Mouse (Mus musculus) spleen, embryonic (tissue): ENCODE results near the gene Nhej1.

Source experiments
- CTCF ChIA-PET: fragments of 350-600 bp; sonication (Branson Sonifier 250); formaldehyde crosslinking; loops from one replicate; lab custom pipeline; 2022; lab: Charles Lee

Nhej1 gene

DNA sequence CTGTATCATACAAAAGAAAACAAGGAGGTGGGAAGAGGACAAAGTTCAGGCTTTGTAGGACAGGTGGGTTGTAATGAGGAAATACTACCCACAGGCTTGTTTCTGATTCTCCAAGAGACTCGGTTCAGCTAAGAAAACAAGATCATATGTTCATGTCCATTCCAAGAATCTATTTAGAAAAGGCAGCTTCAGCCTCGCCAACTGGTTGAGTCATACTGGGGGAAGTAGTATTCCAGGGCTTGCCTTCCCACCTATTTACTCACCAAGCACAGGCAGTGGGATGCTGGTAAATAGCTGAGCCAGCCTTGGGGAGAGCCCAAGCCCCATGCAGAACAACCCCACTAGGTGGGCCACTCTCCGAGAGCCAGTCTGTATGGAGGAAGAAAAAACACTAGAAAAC, 3.6 kb upstream of the Nhej1 start:
- CTCF ChIA-PET = no interaction called here

DNA sequence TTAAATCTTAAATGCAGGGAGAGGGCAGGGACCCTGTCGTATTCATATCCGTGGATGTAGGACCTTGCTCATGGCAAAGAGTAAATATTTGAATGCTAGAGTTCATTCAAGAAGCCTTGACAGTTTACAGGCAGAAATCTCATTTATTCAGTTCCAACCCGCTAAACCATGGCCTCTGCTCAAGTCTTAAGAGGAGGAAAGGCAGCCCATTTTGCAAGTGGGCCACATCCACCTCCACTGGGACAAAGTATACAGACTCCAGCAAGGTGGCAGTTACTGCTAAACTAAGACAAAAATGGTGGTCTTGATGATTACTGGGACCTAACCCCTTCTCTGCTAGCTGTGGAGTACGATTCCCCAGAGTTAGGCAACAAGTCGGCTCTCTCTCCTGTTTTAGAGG, 418 bp upstream of the Nhej1 start:
- CTCF ChIA-PET = interaction anchor here (0.6 kb wide), 1 partner anchor 227 kb away, joined by 4 read pairs; no protein-coding TSS in a partner anchor

DNA sequence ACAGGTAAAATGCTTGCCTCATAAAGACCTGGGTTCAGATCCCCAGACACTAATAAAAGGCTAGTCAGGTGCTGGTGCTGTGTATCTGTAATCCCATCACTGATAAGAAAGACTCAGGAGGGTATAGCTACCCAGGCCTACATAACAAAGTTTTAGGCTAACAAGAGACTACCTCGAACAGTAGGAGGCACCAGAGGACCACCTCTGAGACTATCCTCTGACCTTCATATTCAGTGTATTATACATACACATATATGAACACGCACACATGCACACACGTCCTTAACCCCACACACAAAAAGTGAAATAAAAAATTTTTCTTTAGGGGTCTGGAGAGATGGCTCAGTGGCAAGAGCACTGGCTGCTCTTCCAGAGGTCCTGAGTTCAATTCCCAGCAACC, 2.8 kb downstream of the Nhej1 start:
- CTCF ChIA-PET = no interaction called here

DNA sequence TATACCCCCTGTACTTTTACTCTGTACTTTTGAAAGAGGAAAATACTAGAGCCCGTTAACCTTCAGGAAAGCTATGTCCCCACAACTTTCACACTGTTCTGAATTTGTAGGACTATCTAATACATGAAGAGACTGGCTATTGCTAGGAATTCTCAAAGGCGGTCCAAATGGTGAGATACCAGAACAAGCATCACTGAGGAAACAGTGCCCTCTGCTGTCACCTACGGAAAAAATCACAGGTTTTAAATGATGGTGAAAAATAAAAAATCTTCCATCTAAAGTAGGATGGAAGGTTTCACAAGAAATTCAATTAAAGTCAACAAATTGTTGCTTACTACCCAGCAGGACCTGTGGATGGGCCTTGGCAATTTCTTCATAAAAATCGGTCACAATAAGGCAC, 72.9 kb downstream of the Nhej1 start:
- CTCF ChIA-PET = no interaction called here

DNA sequence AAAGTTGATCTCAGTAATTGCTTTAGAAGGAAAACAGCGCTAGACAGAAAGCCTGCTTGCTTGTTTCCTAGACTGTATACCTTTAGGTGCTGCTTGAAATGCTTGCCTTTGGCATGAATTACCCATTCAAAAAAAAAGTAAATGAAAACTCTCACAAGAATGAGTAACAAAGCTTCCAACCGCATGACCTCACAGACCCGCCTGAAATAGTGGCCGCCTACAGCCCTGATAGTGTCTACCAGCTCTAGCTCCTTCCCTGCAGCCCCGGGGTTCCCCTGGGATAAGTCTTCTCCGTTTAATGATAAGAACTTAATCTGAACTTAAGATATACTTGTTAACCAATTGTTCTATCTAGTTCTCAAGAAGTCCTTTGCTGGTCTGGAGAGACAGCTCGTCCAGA, 73.6 kb downstream of the Nhej1 start:
- CTCF ChIA-PET = interaction anchor here (0.5 to 0.7 kb wide), 2 partner anchors 9 to 235 kb away, joined by 3 to 4 read pairs; no protein-coding TSS in a partner anchor

DNA sequence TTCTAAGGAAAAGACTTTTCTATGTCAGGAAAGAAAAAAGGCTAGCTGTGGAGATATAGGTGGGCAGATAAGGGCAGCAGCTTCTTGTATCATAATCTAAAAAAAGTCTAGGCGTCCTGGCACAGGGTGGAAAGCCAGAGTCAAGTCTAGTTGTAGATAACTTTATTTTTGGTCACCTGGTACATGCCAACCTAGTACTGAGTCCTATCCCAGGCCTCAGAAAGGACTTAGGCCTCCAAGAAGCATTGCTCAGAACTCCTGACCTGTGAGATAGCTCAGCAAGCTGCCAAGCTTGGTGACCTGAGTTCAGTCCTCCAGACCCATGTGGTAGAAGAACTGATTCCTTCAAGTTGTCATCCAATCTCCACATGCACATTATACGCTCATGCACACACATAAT, 76.4 kb downstream of the Nhej1 start:
- CTCF ChIA-PET = no interaction called here

DNA sequence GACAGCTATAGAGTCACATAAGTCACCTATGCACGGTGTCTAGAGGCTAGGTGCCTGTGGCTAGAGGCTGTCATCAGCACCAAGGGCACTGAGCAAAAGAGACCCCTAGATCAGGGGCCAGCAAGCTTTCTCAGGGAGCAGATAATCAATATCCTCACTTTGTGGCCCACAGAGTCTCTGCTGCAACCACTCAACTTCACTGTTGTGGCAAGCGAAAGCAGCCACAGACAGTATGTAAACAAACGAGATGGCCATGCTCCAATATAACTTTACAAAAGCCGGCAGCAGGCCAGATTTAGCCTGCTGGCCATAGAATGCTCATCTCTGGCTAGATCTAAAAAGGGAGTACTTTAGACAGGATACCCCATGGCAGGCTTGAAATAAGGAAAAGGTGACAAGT, 77.0 kb downstream of the Nhej1 start:
- CTCF ChIA-PET = interaction anchor here (0.5 kb wide), 1 partner anchor 96 kb away, joined by 8 read pairs; no protein-coding TSS in a partner anchor

DNA sequence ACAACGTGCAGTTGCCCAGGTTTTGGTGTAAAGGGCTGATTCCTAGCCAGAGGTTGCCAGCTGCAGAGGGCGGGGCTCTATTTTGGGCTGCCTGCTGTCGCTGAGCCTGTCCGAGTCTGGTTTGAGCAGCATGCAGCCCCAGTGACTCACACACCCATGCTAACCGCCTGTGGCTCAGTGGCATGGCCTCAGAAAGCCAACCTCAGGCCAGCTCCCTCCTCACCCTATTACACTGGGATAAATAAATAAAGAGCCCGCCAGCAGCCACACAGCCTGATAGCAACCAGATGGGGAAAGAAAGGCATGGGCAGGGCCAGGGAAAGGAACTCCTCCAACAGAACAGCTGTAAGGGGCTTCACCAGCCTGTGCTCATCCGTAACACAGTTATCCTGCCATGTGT, 84.6 kb downstream of the Nhej1 start:
- CTCF ChIA-PET = no interaction called here

DNA sequence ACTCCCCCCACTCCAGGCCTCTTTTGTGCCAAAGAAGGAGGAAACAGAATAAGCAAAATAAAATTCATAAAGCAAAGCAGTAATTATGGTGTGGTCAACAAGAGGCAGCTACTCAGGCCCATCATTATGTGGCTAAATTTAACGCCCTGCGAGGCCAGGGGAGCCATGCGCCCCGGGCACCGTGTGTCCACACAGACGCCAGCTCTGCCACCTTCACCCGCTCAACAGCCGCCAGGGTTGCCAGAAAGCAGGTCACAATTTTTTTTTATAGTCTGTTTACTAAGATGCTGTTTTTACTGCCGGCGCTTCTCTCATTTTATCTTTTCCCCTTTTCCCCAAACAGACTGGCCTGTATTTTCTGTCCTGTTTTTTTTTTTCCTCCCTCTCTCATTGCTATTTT, 93.0 kb downstream of the Nhej1 start:
- CTCF ChIA-PET = interaction anchor here (0.6 kb wide), 1 partner anchor 11 kb away, joined by 3 read pairs; no protein-coding TSS in a partner anchor

DNA sequence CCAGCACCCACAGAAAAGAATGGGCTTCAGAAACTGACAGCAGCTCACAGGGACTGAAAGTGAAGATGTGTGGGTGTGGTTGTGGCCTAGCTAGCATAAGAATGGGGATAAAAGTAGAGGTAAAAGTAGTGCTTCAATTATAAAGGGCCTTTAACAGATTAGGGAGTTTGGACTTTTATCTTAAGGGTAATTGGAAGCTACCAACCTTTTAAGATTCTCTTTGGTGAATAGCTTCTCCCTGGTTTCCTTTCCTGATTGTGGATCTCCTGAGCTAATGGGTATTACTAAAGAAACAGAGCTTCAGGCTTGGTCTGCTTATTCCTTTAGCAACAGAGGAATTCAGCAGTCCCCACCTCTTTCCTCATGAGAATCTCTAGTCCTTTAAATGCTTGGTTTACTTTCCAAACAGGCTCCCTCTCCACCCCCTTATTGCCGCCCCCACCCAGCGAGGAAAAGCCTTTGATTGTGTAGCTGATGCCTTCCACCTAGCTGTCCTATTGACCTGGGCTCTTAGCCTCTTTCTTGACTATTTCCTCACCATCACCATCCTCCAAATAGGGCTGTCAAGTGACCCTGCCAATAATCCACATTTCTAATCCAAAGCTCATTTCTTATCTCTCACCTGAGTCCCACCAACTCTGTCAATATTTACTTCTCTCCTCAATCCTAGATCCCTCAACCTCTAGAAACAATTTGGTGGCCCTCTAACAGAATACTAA, 97.8 kb downstream of the Nhej1 start:
- CTCF ChIA-PET = no interaction called here

DNA sequence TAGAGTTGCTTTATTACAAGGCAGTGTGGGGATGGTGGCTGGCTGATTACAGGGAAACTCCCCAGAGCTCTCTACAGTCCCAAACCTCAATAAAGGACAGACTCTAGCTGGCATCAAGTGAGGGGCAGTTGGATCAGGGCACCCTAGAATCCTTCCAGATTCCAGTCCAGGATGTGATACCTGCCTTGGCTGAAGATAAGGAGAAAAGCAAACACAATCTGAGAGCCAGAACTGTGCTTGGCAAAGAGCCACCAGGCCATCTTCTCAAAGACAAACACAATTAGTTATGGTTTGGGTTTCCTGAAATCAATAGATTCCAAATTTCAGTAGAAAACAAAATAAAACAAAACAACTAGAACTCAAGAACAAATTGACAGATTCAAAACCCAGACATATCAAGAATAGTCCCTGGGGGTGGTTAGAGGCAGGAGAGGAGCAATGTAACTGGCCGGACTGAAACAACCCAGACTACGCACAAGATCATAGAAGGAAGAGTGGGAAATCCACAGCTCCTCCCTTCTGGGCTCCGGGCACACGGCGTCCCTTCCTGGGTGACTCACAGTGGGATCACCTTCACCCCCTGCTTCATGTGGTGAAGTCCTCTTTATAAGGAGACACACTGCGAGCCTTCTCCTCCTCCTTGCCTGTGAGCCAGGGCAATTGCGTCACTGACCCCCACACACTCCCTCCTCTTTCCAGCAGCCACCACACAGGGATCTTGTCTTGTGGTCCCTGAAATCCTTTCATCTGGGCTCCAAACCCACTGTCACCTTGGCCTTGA, 100.4 kb downstream of the Nhej1 start:
- CTCF ChIA-PET = no interaction called here

DNA sequence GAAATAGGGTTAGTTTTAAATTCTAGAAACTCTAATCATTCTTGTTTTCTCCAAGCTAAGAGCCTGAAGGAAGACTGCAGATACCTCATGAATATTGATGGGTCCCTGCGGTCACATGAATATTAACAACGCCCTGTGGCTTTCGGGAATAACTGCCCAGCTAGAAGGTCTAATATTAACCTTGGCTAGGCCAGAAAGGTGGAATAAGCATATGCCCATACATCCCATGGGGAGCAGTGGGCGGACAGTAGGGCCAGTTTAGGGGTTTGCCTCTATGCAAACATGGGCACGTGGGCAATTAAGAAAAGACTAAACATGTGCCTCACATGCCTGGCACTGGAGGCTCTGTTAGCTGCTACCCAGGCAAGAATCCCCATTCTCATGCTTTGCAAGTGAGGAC, 102.8 kb downstream of the Nhej1 start:
- CTCF ChIA-PET = no interaction called here

DNA sequence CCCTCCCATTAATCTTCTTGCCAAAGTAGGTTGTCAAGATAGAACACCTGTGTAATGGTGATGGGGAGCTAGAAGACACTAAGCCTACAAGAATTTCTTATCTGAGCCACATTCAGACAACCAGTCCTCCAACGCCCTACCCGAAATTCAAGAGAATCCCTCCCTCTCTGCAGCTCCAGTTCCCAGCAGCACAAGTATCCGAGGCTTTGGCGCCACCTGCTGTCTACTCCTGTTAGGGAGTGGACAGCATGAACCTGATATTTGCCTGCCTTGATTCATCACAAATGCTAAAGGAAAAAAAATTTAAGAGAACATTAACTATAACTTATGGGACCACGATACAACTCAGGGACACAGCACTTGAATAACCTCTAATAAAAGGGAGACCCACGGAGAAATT, 108.2 kb downstream of the Nhej1 start:
- CTCF ChIA-PET = no interaction called here

DNA sequence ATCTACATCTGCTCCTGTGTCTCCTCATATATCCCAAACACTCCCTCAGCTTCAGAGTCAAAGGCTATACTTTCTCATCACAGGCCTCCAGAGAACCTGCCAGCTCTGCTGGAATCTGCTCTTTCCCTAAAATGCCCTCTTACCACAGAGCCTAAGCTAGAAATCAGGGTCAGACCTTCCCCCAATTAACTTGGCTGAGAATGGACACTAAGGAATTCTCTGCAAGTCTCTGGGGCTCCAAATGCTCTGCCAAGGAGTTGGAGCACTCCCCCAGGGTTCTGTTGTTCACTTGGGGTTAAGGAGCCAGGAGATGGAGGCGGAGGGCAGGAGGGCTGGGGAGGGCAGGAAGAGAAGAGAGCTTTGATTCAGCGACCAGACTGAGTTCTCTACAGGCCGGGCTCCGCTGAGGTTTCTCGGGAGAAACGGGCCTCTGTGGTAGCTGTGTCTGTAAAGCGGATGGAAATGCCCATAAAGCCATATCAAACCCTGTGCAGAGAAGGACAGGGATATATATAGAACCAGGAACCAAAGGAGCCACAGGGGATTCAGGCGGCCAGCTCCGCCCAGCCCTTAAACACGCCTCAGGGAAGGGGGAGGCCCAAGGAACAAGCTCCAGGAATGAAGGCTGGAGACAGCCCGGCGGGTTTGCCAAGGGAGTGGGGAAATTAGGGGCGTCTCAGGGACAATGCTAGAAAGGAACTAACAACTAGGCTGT, 109.3 kb downstream of the Nhej1 start:
- CTCF ChIA-PET = no interaction called here

DNA sequence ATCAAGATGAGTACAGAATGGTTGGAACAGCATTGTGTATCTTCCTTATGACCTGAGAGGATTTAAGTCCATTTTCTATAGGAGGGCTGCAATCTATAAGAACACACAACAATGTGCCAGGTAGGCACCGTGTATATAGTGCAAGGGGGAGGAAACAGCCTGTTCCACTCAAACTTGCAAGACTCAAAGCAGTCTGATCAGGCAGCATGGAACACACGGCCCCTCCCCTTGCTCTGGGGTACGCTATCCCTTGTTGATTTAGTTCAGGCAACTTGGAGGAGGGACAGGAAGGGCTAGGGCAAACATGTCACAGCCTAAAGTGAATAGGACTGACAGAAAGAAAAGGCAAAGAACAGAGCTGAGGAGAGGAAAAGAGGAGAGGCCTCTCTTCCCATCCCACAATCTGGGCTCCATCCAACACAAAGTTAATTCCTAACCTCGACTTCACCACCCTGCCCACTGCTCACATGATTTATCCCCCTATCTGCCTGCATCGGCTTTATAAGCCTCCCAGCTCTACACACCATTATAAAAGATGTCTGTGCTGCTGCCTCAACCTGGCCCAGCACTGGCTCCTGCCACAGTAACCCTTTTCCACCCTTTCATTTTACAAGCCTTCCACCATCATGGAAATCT, 110.7 kb downstream of the Nhej1 start:
- CTCF ChIA-PET = no interaction called here

DNA sequence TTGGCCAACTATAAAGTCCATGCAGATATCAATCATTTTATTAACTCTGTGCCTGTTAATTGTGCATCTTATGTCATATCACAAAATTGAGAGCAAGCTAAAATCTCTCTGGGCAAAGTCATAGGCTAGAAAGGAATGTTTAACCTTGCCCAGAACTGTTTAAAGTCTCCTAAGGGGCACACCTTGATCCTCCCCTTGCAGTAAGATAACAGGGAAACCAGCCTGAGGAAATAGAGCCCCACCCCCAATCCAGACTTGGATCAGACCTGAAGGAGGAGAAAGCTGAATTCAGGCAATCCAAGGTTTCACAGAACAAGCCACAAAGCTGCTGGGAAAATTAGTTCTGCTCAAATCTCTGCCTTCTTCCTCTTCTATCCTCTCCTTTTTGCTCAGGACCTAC, 114.2 kb downstream of the Nhej1 start:
- CTCF ChIA-PET = no interaction called here

DNA sequence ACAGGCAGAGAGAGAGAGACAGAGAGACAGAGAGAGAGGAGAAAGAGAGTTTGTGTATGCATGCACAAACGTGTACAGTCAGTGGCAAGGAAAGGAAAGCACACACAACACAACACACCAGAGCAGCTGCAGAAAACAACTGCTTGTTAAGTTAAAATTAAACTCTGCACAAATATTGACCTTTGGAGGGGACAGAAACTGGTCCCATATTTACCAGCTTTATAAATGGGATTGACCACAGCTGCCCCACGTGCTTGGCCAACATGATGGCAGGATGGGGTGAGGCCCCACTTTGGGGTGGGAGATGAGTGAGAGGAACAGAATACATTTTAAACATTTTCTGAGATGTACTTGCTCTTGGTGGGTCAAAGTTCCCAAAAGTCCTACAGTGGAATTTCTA, 114.8 kb downstream of the Nhej1 start:
- CTCF ChIA-PET = no interaction called here

DNA sequence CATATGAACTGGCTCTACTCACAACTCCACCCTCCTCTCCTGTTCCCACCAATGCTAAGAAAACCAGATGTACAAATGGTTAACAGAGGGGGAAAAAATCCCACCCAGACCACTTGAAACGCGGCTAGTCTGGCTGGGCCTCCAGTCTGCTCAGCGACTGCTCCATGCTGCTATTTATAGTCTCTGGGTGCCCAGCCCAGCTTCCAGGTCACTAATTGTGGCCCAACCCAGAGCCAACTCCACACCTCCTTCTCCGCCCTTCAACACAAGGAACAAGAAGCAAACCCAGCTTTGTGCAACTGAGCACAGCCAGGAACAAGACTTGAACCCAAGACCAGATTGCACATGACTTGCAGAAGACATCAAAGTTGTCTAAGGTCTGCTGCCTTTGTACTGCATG, 119.0 kb downstream of the Nhej1 start:
- CTCF ChIA-PET = no interaction called here

DNA sequence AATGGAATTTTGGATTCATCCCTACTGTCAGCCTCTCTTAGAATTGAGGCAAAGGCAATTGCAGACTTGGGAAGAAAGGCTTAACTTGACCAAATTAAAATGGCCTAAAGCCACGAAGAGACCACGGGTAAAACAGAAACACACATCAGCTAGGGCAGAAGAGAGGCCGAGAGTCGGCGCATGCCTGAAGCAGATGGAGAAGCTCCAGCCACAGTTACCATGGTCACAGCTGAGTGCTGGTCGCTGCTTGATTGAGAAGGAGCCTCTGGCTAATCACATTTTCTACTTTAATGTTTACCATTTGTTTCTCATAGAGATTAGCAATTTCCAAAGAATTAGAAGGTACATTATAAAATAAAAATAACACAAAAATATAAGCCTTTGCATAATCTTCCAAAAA, 123.8 kb downstream of the Nhej1 start:
- CTCF ChIA-PET = no interaction called here

DNA sequence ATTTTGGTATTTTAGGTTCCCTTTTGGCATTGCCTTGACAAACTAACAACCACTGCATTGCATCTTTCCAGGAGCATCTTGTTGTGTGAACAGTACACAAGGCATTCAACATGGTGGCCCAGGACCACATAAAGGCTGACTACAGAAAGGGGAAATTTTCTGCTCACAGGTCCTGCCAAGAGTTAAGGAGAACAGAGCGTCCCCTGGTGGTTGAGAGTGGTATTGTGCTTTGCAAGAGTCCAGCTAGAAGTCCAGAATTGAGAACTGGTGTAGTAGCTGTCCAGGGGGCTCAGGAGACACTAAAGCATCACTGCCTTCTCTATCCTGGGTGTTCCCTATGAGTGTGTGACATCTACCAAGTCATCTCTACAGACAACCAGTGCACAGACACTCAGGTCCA, 124.5 kb downstream of the Nhej1 start:
- CTCF ChIA-PET = no interaction called here

DNA sequence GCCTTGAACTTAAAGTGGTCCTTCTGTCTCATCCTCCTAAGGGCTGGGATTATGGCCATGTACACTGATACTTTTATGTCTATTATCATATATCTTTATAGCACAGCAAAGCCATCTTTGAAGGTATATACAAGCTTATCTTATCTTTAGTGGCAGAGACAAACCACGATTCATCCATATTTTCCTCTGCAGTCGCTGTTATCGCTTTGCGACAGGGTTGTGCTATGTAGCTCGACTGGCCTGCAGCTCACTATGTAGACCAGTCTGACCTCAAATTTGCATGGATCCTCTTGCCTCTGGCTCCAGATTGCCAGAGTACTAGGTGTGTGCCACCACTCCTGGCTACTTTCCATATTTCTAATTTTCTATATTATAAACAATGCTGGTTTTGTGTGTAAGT, 125.8 kb downstream of the Nhej1 start:
- CTCF ChIA-PET = no interaction called here

DNA sequence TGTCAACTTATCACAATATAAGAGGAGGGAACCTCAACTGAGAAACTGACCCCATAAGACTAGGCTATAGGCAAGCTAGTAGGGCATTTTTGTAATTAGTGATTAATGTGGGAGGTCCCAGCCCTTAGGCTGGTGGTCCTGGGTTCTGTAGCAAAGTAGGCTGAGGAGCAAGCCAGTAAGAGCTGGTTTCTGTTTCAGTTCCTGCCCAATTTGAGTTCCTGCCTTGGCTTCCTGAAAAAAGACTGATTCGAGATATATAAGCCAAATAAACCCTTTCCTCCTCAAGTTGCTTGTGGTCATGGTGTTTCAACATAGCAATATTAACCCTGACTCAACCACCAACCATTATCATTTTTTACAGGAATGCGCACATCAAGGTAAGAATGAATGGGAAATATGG, 127.8 kb downstream of the Nhej1 start:
- CTCF ChIA-PET = no interaction called here
